Mouse (Mus musculus): ENCODE measurements around the gene Spata31d1d. TPM values are rescaled to one million over a fixed set of nuclear protein-coding genes. Genes with fewer than 3 reads are reported as not detected.

Gene Spata31d1d
- total RNA-seq, 2 experiments from 2014 or later = not detected

GRCm38 (mm10) chr13:59685236-59685635 lies 46.3 kb downstream of the Spata31d1d start:
- no peak for ATAC-seq (ENCODE audit: poor library complexity, severe bottlenecking)

- no peak for ATAC-seq (ENCODE audit: poor library complexity, severe bottlenecking)
These were observed 48.9 kb downstream of the Spata31d1d start for GRCm38 (mm10) chr13:59682629-59683028.

GRCm38 (mm10) chr13:59679908-59680307 lies 51.6 kb downstream of the Spata31d1d start:
- no peak for ATAC-seq (ENCODE audit: poor library complexity, severe bottlenecking)

- ATAC-seq (ENCODE audit: poor library complexity, severe bottlenecking) = no peak
These were observed 52.2 kb downstream of the Spata31d1d start for GRCm38 (mm10) chr13:59679306-59679705.

- peak; percentile 75 for ATAC-seq (ENCODE audit: poor library complexity, severe bottlenecking)
These were observed 55.0 kb downstream of the Spata31d1d start for GRCm38 (mm10) chr13:59676316-59677229.

Other genes with a start within 250 kb of the Spata31d1d start
- gene Agtpbp1, start 146.5 kb downstream of the Spata31d1d start, total RNA-seq (2015) = 64.5 and 71.4 TPM in 2 replicates
- 73.0 and 106 TPM in 2 replicates for gene Agtpbp1, start 146.5 kb downstream of the Spata31d1d start, total RNA-seq (2017)
- gene Naa35, start 146.5 kb downstream of the Spata31d1d start, total RNA-seq (2015) = 76.1 and 76.4 TPM in 2 replicates
- gene Naa35, start 146.5 kb downstream of the Spata31d1d start, total RNA-seq (2017) = 30.4 and 53.1 TPM in 2 replicates
- gene Golm1, start 55.9 kb downstream of the Spata31d1d start, total RNA-seq (2015) = 17.0 and 24.1 TPM in 2 replicates
- gene Golm1, start 55.9 kb downstream of the Spata31d1d start, total RNA-seq (2017) = 30.2 and 42.0 TPM in 2 replicates
- gene 4921517D22Rik, start 37.6 kb downstream of the Spata31d1d start, total RNA-seq (2015) = not detected in 2 replicates
- gene 4921517D22Rik, start 37.6 kb downstream of the Spata31d1d start, total RNA-seq (2017) = not detected in 2 replicates
- 0.04 and 0.78 TPM in 2 replicates for gene Spata31d1a, start 21.4 kb downstream of the Spata31d1d start, total RNA-seq (2015)
- not detected in 2 replicates for gene Spata31d1a, start 21.4 kb downstream of the Spata31d1d start, total RNA-seq (2017)
- not detected in 2 replicates for gene Spata31d1b, start 19.5 kb downstream of the Spata31d1d start, total RNA-seq (2015)
- not detected in 2 replicates for gene Spata31d1b, start 19.5 kb downstream of the Spata31d1d start, total RNA-seq (2017)
- not detected in 2 replicates for gene 1700014D04Rik, start 15.0 kb upstream of the Spata31d1d start, total RNA-seq (2015)
- gene 1700014D04Rik, start 15.0 kb upstream of the Spata31d1d start, total RNA-seq (2017) = 0.04 TPM in 1 of 2 replicates, not detected in the other
- 39.7 and 41.7 TPM in 2 replicates for gene Isca1, start 38.1 kb upstream of the Spata31d1d start, total RNA-seq (2015)
- 19.2 and 21.3 TPM in 2 replicates for gene Isca1, start 38.1 kb upstream of the Spata31d1d start, total RNA-seq (2017)
- not detected in 2 replicates for gene Gm49354, start 50.5 kb upstream of the Spata31d1d start, total RNA-seq (2015)
- gene Gm49354, start 50.5 kb upstream of the Spata31d1d start, total RNA-seq (2017) = not detected in 2 replicates
- 95.1 and 97.1 TPM in 2 replicates for gene Tut7, start 91.4 kb upstream of the Spata31d1d start, total RNA-seq (2015)
- gene Tut7, start 91.4 kb upstream of the Spata31d1d start, total RNA-seq (2017) = 177 and 194 TPM in 2 replicates

Measured in megakaryocyte, adult 5-6 weeks (primary cell).